Mouse (Mus musculus) heart, embryonic 11.5 days (tissue): ENCODE data around the gene Olfr1031. TPM values are rescaled to one million over a fixed set of nuclear protein-coding genes. Genes with fewer than 3 reads are reported as not detected.
A peak's percentile ranks its signal among the peaks of the same experiment; 100 is the strongest.
"Not testable (repeated sequence)": the region's sequence is repeated elsewhere in the genome, so short reads cannot be mapped to it uniquely, and the experiment has no call there.

Source experiments
- ATAC-seq: fragments of 200-750 bp; cut with Nextera tagmentation; replicated peaks from 2 replicates; pipeline ENCODE4 v1.8.0; 2017; ENCODE audit warnings: moderate library complexity; ENCODE audit not compliant: insufficient number of reproducible peaks, low FRiP score, low TSS enrichment
- H3K27ac ChIP-seq: fragments of 300-500 bp; sonication (generic); 2 replicates; pipeline ENCODE4 v1.5.1; 2014; ENCODE audit warnings: mild to moderate bottlenecking, low read depth, low read length
- H3K27me3 ChIP-seq: fragments of 300-500 bp; sonication (generic); 2 replicates; pipeline ENCODE4 v1.6.1; 2014; ENCODE audit warnings: mild to moderate bottlenecking, low read length, mixed read lengths; ENCODE audit not compliant: control insufficient read depth, insufficient read depth
- H3K36me3 ChIP-seq: fragments of 300-500 bp; sonication (generic); 2 replicates; pipeline ENCODE4 v1.6.1; 2014; ENCODE audit warnings: mild to moderate bottlenecking, low read length, moderate library complexity, mixed read lengths; ENCODE audit not compliant: control insufficient read depth, insufficient read depth
- H3K4me1 ChIP-seq: fragments of 300-500 bp; sonication (generic); 2 replicates; pipeline ENCODE4 v1.6.1; 2014; ENCODE audit warnings: low read length; ENCODE audit not compliant: control insufficient read depth, insufficient read depth
- H3K4me2 ChIP-seq: fragments of 300-500 bp; sonication (generic); 2 replicates; pipeline ENCODE4 v1.6.1; 2014; ENCODE audit warnings: mild to moderate bottlenecking, moderate library complexity
- H3K4me3 ChIP-seq: fragments of 300-500 bp; sonication (generic); 2 replicates; pipeline ENCODE4 v1.5.1; 2014; ENCODE audit warnings: low read depth, low read length
- H3K9ac ChIP-seq: fragments of 300-500 bp; sonication (generic); 2 replicates; pipeline ENCODE4 v1.6.1; 2014; ENCODE audit warnings: mild to moderate bottlenecking, low read depth, low read length, moderate library complexity
- H3K9me3 ChIP-seq: fragments of 300-500 bp; sonication (generic); replicated peaks from 2 replicates; pipeline ENCODE4 v1.6.1; 2016; ENCODE audit warnings: low read length; ENCODE audit not compliant: control insufficient read depth
- WGBS: fragments of 180-500 bp; shearing (Covaris S2); extraction: QIAGEN DNeasy Blood & Tissue Kit; methylation state at CpG from one replicate; pipeline ENCODE4 v1.1.7; 2014; ENCODE audit not compliant: insufficient replicate concordance; 5-methylcytosine and 5-hydroxymethylcytosine counted together
- polyA plus RNA-seq: library from polyadenylated mRNA; unstranded; fragments of >200 nt; fragmentation: Nextera tagmentation; extraction: Ambion mirVana; gene quantifications from 2 replicates; pipeline ENCODE4 v1.2.1, GENCODE M21; 2014

Gene Olfr1031
- not detected in 2 replicates for polyA plus RNA-seq

DNA sequence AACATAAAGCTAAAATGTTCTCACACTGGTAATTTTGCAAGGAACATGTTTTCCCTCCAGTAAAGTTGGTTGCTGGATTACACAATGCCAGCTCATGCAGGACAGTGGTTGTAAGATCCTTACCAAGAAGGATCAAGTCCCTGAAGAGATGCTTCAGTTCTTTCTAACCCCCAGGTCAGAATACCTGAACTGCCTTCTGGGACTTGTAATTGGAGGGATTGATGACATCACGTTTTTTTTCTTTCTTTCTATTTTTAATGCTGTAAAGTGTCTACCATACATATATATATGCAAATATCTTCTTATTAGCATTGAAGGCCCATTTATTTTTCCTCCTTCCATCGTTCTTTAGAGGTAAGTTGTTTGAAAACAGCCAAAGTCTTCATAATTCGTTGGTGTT lies at the start of gene Olfr1031:
TSS of gene Olfr1031 (plus strand) at position 301 of the 400 bp plus-strand sequence.
- WGBS: 53% methylated on average over 3 of the region's 3 CpGs
- no peak for ATAC-seq
- Histone ChIP-seq H3K4me1 (no peaks in the 10 kb centered on the region), H3K36me3 (no peaks in the 10 kb centered on the region), H3K4me2 (no peak within 1 kb of the TSS), H3K27ac (no peak within 1 kb of the TSS), H3K27me3 (no peaks in the 10 kb centered on the region), H3K9ac (no peak within 1 kb of the TSS), H3K4me3 (no peak within 1 kb of the TSS), H3K9me3 (no peaks in the 10 kb centered on the region)

DNA sequence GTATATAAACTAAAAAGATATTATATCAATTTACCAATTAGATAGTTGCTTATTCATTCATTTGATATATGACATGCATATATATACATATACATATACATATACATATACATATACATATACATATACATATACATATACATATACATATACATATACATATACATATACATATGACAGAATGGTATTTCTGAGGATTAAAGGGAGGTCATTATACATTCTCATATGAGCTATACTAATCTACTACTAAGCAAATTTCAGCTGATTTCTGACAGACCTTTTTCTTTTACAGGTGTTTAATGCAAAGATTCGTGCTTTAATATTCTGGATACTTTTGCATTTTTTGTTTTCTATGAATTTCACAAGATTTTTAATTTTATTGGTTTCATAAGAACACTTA lies 40.0 kb upstream of the Olfr1031 start, which contains the start of gene Olfr1028:
TSS of gene Olfr1028 (plus strand) at position 301 of the 400 bp plus-strand sequence.
- WGBS: 85% methylated on average over 1 of the region's 1 CpGs

DNA sequence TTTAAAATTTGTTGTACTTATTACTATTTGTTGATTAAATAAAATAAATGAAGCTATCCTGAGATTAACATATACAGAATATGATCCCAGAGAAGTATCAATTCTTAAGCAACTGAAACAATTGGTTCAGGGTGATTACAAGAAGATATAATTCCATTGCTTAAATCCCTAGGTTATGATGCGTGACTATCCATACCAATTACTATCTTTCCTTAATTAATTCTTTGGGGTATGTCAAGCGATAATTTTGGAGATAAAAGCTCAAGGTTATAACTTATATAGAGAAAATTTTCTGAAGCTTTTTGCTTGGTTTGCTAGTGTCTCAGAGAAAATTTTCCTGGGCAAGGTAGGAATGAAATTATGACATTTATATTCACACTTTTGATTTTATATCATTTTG lies 16.5 kb upstream of the Olfr1031 start, which contains the start of gene Olfr1029:
TSS of gene Olfr1029 (plus strand) at position 301 of the 400 bp plus-strand sequence.
- Histone ChIP-seq H3K9me3 (no peaks in the 10 kb centered on the region), H3K4me2 (no peak within 1 kb of the TSS), H3K4me1 (no peaks in the 10 kb centered on the region), H3K9ac (no peak within 1 kb of the TSS), H3K27me3 (no peaks in the 10 kb centered on the region), H3K27ac (no peak within 1 kb of the TSS), H3K4me3 (no peak within 1 kb of the TSS), H3K36me3 (no peaks in the 10 kb centered on the region)
- no peak for ATAC-seq
- WGBS: 76% methylated on average over 2 of the region's 2 CpGs

More for the DNA sequence above, 40.0 kb upstream of the Olfr1031 start, which contains the start of gene Olfr1028:
- Histone ChIP-seq H3K27ac (no peak within 1 kb of the TSS), H3K36me3 (no peaks in the 10 kb centered on the region), H3K4me1 (no peaks in the 10 kb centered on the region), H3K27me3 (no peaks in the 10 kb centered on the region), H3K9me3 (no peaks in the 10 kb centered on the region), H3K4me3 (no peak within 1 kb of the TSS), H3K9ac (no peak within 1 kb of the TSS), H3K4me2 (no peak within 1 kb of the TSS)
- ATAC-seq: no peak

DNA sequence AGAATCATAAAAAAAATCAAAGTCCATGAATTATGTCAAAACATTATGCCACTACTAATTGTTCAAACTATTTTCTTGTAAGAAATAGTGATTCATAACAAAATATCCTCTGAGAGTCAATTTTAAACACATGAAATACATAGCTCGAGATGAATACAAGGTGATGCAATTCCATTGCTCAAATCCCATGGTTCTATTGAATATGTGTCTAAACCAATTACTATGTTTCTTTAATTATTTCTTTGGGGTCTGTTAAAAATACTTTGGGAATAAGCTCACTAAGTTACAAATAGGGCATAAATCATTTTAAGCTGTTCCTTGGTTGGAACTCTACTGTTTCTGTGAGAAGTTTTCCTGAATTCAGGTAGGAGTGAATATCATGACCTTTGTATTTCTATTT lies 11.1 kb upstream of the Olfr1031 start, which contains the start of gene Olfr1030:
TSS of gene Olfr1030 (plus strand) at position 301 of the 400 bp plus-strand sequence.
- Histone ChIP-seq H3K36me3 (no peaks in the 10 kb centered on the region), H3K4me1 (no peaks in the 10 kb centered on the region), H3K9me3 (no peaks in the 10 kb centered on the region), H3K4me3 (no peak within 1 kb of the TSS), H3K27ac (no peak within 1 kb of the TSS), H3K27me3 (no peaks in the 10 kb centered on the region), H3K9ac (no peak within 1 kb of the TSS), H3K4me2 (no peak within 1 kb of the TSS)
- no peak for ATAC-seq
- WGBS: 64% methylated on average over 1 of the region's 1 CpGs

DNA sequence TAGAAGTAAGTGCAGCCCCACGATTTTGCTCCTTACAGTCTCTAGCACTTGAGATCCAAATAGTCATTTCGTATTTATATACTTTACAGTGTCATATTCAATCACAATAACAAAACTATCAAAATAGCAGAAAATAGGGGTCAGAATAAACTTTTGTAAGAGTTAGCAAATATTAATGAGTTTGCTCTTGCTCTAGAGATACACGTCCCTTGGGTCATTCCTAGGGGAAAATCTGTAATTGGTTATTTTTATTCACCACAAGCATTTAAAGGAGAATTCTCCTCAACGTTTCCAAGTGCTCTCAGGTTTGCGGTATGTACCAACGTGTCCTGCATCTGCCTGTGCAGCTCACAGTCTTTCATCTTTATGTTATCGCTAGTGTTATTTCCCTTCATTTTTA lies 15.1 kb downstream of the Olfr1031 start, which contains the start of gene Olfr1032:
TSS of gene Olfr1032 (plus strand) at position 301 of the 400 bp plus-strand sequence.
- Histone ChIP-seq H3K27ac (no peak within 1 kb of the TSS), H3K9me3 (no peaks in the 10 kb centered on the region), H3K9ac (no peak within 1 kb of the TSS), H3K4me3 (no peak within 1 kb of the TSS), H3K27me3 (no peaks in the 10 kb centered on the region), H3K4me2 (no peak within 1 kb of the TSS), H3K4me1 (no peaks in the 10 kb centered on the region), H3K36me3 (no peaks in the 10 kb centered on the region)
- ATAC-seq: no peak
- 79% methylated on average over 7 of the region's 7 CpGs for WGBS

DNA sequence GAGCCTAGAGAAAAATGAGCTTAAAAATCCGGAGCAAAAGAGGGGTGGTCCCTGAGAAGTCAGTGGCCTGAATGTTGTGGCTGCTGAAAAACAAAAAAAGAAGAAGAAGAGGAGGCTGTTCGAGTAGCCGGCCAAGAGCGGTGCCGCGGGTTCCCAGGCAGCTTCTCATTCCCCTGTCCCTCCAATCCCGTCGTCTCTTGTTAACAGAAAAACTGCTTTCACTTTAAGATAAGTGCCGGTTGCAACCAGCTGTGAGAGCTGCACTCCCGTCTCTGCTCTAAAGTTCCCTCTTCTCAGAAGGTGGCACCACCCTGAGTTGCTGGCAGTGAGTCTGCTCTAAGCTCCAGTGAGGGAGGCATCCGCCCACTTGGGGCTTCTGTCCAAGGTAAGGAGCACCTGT lies 30.3 kb downstream of the Olfr1031 start, which contains the start of gene Olfr1033:
TSS of gene Olfr1033 (plus strand) at position 228 of the 400 bp plus-strand sequence.
- Histone ChIP-seq H3K4me3 (peak within 1 kb of the TSS; percentile 36), H3K27ac (0 out of 2 replicates have a peak within 1 kb of the TSS, but pooled peaks have one; percentile 15), H3K4me2 (peak within 1 kb of the TSS; percentile 58)
- not testable (repeated sequence) for H3K9ac ChIP-seq, H3K9me3 ChIP-seq, ATAC-seq, H3K27me3 ChIP-seq, H3K36me3 ChIP-seq, H3K4me1 ChIP-seq
- 0% methylated on average over 10 of the region's 11 CpGs for WGBS

DNA sequence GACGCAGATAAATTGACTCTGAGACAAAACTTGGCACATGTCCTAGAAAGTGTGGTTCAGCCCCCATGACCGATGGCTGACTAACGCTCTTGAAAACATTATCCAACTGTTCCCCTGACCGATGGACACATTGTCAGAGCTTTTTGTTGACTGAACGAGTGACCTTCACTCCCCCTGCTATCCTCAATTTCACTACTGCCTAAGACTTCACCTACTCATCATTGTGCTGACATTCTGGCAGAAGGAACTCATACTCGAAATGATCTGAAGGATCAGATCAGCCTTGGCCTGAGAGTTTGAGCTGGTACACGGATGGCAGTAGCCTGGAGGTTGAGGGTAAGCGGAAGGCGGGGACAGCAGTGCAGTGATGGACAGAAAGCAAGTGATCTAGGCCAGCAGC lies 31.4 kb downstream of the Olfr1031 start:
- H3K27ac ChIP-seq, H3K4me3 ChIP-seq, H3K27me3 ChIP-seq, H3K9me3 ChIP-seq, H3K9ac ChIP-seq, H3K4me1 ChIP-seq, ATAC-seq, H3K4me2 ChIP-seq, H3K36me3 ChIP-seq: not testable (repeated sequence)
- 24% methylated on average over 2 of the region's 9 CpGs for WGBS
